Mouse (Mus musculus) kidney, embryonic 15.5 days (tissue): ENCODE measurements at regions not wholly inside any gene's neighbourhood (a gene's known extent, or its start where the extent isn't known, plus 50 kb on each side); places are given as distances from the start of the nearest gene placed in this dataset.

Experiments
- ATAC-seq: fragments of 200-750 bp; cut with Nextera tagmentation; replicated peaks from 2 replicates; pipeline ENCODE4 v1.8.0; 2017; ENCODE audit warnings: moderate TSS enrichment; ENCODE audit not compliant: low FRiP score
- H3K27ac ChIP-seq: fragments of 300-500 bp; sonication (generic); 2 replicates; pipeline ENCODE4 v1.5.1; 2015; ENCODE audit warnings: mild to moderate bottlenecking, inconsistent platforms
- H3K27me3 ChIP-seq: fragments of 300-500 bp; sonication (generic); 2 replicates; pipeline ENCODE4 v1.6.1; 2015; ENCODE audit warnings: inconsistent platforms
- H3K36me3 ChIP-seq: fragments of 300-500 bp; sonication (generic); 2 replicates; pipeline ENCODE4 v1.6.1; 2015; ENCODE audit warnings: inconsistent platforms
- H3K4me1 ChIP-seq: fragments of 300-500 bp; sonication (generic); 2 replicates; pipeline ENCODE4 v1.6.1; 2015; ENCODE audit warnings: inconsistent platforms
- H3K4me2 ChIP-seq: fragments of 300-500 bp; sonication (generic); 2 replicates; pipeline ENCODE4 v1.6.1; 2015; ENCODE audit warnings: moderate library complexity, mild to moderate bottlenecking, inconsistent platforms
- H3K4me3 ChIP-seq: fragments of 300-500 bp; sonication (generic); replicated peaks from 2 replicates; pipeline ENCODE4 v1.5.1; 2015; ENCODE audit warnings: mild to moderate bottlenecking, inconsistent platforms
- H3K9ac ChIP-seq: fragments of 300-500 bp; sonication (generic); 2 replicates; pipeline ENCODE4 v1.6.1; 2015; ENCODE audit warnings: mild to moderate bottlenecking, inconsistent platforms
- H3K9me3 ChIP-seq: fragments of 300-500 bp; sonication (generic); replicated peaks from 2 replicates; pipeline ENCODE4 v1.6.1; 2016; ENCODE audit warnings: inconsistent platforms
- WGBS: fragments of 180-500 bp; shearing (Covaris S2); methylation state at CpG from one replicate; pipeline ENCODE4 v1.1.7; 2015; ENCODE audit warnings: mixed read lengths; 5-methylcytosine and 5-hydroxymethylcytosine counted together

GRCm38 (mm10) chr10:66919953-66920760 lies 175.8 kb upstream of the Jmjd1c start:
- ATAC-seq, result peak; percentile 63
- Histone ChIP-seq H3K4me2 (peak overlapping the region; percentile 62), H3K4me1 (peaks cover 43% of the 10 kb centered on the region), H3K27me3 (no peaks in the 10 kb centered on the region), H3K27ac (peak overlapping the region; percentile 92), H3K36me3 (no peaks in the 10 kb centered on the region), H3K9ac (no peak overlapping the region), H3K9me3 (no peaks in the 10 kb centered on the region), H3K4me3 (peak overlapping the region; percentile 30)
- WGBS, result 2% methylated on average over 14 of the region's 14 CpGs

GRCm38 (mm10) chr10:66920761-66921684 lies 174.9 kb upstream of the Jmjd1c start:
- H3K36me3 ChIP-seq, result no peaks in the 10 kb centered on the region
- H3K4me3 ChIP-seq, result peak overlapping the region; percentile 30
- no peaks in the 10 kb centered on the region for H3K9me3 ChIP-seq
- H3K4me2 ChIP-seq, result peak overlapping the region; percentile 62
- no peak overlapping the region for H3K9ac ChIP-seq
- peaks cover 36% of the 10 kb centered on the region for H3K4me1 ChIP-seq
- peak overlapping the region; percentile 92 for H3K27ac ChIP-seq
- ATAC-seq, result peak; percentile 78
- H3K27me3 ChIP-seq, result no peaks in the 10 kb centered on the region
- 15% methylated on average over 27 of the region's 27 CpGs for WGBS

GRCm38 (mm10) chr10:66921776-66922175 lies 174.1 kb upstream of the Jmjd1c start:
- H3K9ac ChIP-seq, result no peak overlapping the region
- WGBS, result 42% methylated on average over 6 of the region's 6 CpGs
- peak overlapping the region; percentile 92 for H3K27ac ChIP-seq
- no peak overlapping the region for H3K4me3 ChIP-seq
- H3K4me2 ChIP-seq, result peak overlapping the region; percentile 62
- H3K27me3 ChIP-seq, result no peaks in the 10 kb centered on the region
- peaks cover 35% of the 10 kb centered on the region for H3K4me1 ChIP-seq
- no peaks in the 10 kb centered on the region for H3K36me3 ChIP-seq
- 0 out of 2 replicates have a peak, but pooled peaks have one; percentile 0 for ATAC-seq
- no peaks in the 10 kb centered on the region for H3K9me3 ChIP-seq

- H3K36me3 ChIP-seq, result no peaks in the 10 kb centered on the region
These were observed 173.6 kb upstream of the Jmjd1c start for GRCm38 (mm10) chr10:66922314-66922713.

GRCm38 (mm10) chr10:66923947-66924346 lies 172.0 kb upstream of the Jmjd1c start:
- Histone ChIP-seq H3K27me3 (no peaks in the 10 kb centered on the region), H3K4me1 (peaks cover 35% of the 10 kb centered on the region), H3K36me3 (no peaks in the 10 kb centered on the region), H3K9ac (no peak overlapping the region), H3K9me3 (no peaks in the 10 kb centered on the region), H3K4me2 (no peak overlapping the region), H3K27ac (no peak overlapping the region), H3K4me3 (no peak overlapping the region)
- 89% methylated on average over 7 of the region's 7 CpGs for WGBS
- no peak for ATAC-seq

More at GRCm38 (mm10) chr10:66922314-66922713, 173.6 kb upstream of the Jmjd1c start:
- Histone ChIP-seq H3K4me1 (peaks cover 35% of the 10 kb centered on the region), H3K4me2 (no peak overlapping the region), H3K27ac (peak overlapping the region; percentile 92), H3K4me3 (no peak overlapping the region), H3K9me3 (no peaks in the 10 kb centered on the region), H3K27me3 (no peaks in the 10 kb centered on the region), H3K9ac (no peak overlapping the region)
- no peak for ATAC-seq
- WGBS, result 66% methylated on average over 6 of the region's 6 CpGs

GRCm38 (mm10) chr10:66924418-66924817 lies 171.5 kb upstream of the Jmjd1c start:
- no peak overlapping the region for H3K4me3 ChIP-seq
- peaks cover 33% of the 10 kb centered on the region for H3K4me1 ChIP-seq
- H3K27ac ChIP-seq, result no peak overlapping the region
- H3K9ac ChIP-seq, result no peak overlapping the region
- H3K4me2 ChIP-seq, result no peak overlapping the region
- no peak for ATAC-seq
- no peaks in the 10 kb centered on the region for H3K27me3 ChIP-seq
- H3K36me3 ChIP-seq, result no peaks in the 10 kb centered on the region
- H3K9me3 ChIP-seq, result no peaks in the 10 kb centered on the region
- 91% methylated on average over 16 of the region's 16 CpGs for WGBS

- WGBS, result 30% methylated on average over 6 of the region's 6 CpGs
These were observed 170.3 kb upstream of the Jmjd1c start for GRCm38 (mm10) chr10:66925553-66926127.

GRCm38 (mm10) chr10:66927651-66928050 lies 168.3 kb upstream of the Jmjd1c start:
- Histone ChIP-seq H3K4me2 (no peak overlapping the region), H3K4me3 (no peak overlapping the region), H3K27ac (no peak overlapping the region), H3K9me3 (no peaks in the 10 kb centered on the region), H3K4me1 (0 out of 2 replicates have a peak, but pooled peaks cover 8% of the 10 kb centered on the region), H3K27me3 (no peaks in the 10 kb centered on the region), H3K9ac (no peak overlapping the region), H3K36me3 (no peaks in the 10 kb centered on the region)
- no peak for ATAC-seq
- WGBS, result 87% methylated on average over 2 of the region's 2 CpGs

More at GRCm38 (mm10) chr10:66925553-66926127, 170.3 kb upstream of the Jmjd1c start:
- Histone ChIP-seq H3K9me3 (no peaks in the 10 kb centered on the region), H3K4me3 (no peak overlapping the region), H3K27me3 (no peaks in the 10 kb centered on the region), H3K4me1 (peaks cover 26% of the 10 kb centered on the region), H3K9ac (no peak overlapping the region), H3K4me2 (no peak overlapping the region), H3K36me3 (no peaks in the 10 kb centered on the region), H3K27ac (no peak overlapping the region)
- ATAC-seq, result no peak

GRCm38 (mm10) chr10:66928211-66928990 lies 167.5 kb upstream of the Jmjd1c start:
- no peak; the same call in 1 of the 2 replicates for ATAC-seq
- H3K4me2 ChIP-seq, result no peak overlapping the region

GRCm38 (mm10) chr10:66930563-66930962 lies 165.4 kb upstream of the Jmjd1c start:
- H3K27ac ChIP-seq, result 0 out of 2 replicates have a peak overlapping the region, but pooled peaks have one; percentile 42
- no peak overlapping the region for H3K4me2 ChIP-seq
- H3K36me3 ChIP-seq, result no peaks in the 10 kb centered on the region
- no peaks in the 10 kb centered on the region for H3K9me3 ChIP-seq
- H3K9ac ChIP-seq, result no peak overlapping the region
- 47% methylated on average over 10 of the region's 10 CpGs for WGBS
- H3K4me3 ChIP-seq, result no peak overlapping the region
- H3K27me3 ChIP-seq, result no peaks in the 10 kb centered on the region
- 0 out of 2 replicates have a peak, but pooled peaks cover 7% of the 10 kb centered on the region for H3K4me1 ChIP-seq
- ATAC-seq, result 0 out of 2 replicates have a peak, but pooled peaks have one; percentile 40

More at GRCm38 (mm10) chr10:66928211-66928990, 167.5 kb upstream of the Jmjd1c start:
- no peaks in the 10 kb centered on the region for H3K36me3 ChIP-seq
- H3K27ac ChIP-seq, result no peak overlapping the region
- H3K4me3 ChIP-seq, result no peak overlapping the region
- H3K9ac ChIP-seq, result no peak overlapping the region
- H3K27me3 ChIP-seq, result no peaks in the 10 kb centered on the region
- 74% methylated on average over 6 of the region's 6 CpGs for WGBS
- no peaks in the 10 kb centered on the region for H3K9me3 ChIP-seq
- H3K4me1 ChIP-seq, result 0 out of 2 replicates have a peak, but pooled peaks cover 5% of the 10 kb centered on the region

GRCm38 (mm10) chr10:66931505-66931904 lies 164.4 kb upstream of the Jmjd1c start:
- H3K4me3 ChIP-seq, result no peak overlapping the region
- no peaks in the 10 kb centered on the region for H3K27me3 ChIP-seq
- H3K9me3 ChIP-seq, result no peaks in the 10 kb centered on the region
- WGBS, result 75% methylated on average over 7 of the region's 7 CpGs
- H3K9ac ChIP-seq, result no peak overlapping the region
- no peak for ATAC-seq
- 0 out of 2 replicates have a peak, but pooled peaks cover 10% of the 10 kb centered on the region for H3K4me1 ChIP-seq
- no peak overlapping the region for H3K4me2 ChIP-seq
- no peaks in the 10 kb centered on the region for H3K36me3 ChIP-seq
- H3K27ac ChIP-seq, result no peak overlapping the region
